Mouse (Mus musculus) cerebellum, adult (tissue): ENCODE results near the gene Smim26.
A peak's percentile ranks its signal among the peaks of the same experiment; 100 is the strongest.

ENCODE experiments used
- ATAC-seq: cut with Nextera tagmentation; 2 replicates; pipeline ENCODE4 v1.9.2; 2017; ENCODE audit warnings: mild to moderate bottlenecking, moderate library complexity, mixed read lengths; ENCODE audit not compliant: insufficient number of reproducible peaks, low FRiP score, low TSS enrichment

Smim26 gene

GRCm38 (mm10) chr2:144635644-144636320 lies 41.9 kb downstream of the Smim26 start:
- peak; percentile 67 for ATAC-seq

- ATAC-seq, result no peak
Observed at GRCm38 (mm10) chr2:144637204-144637603, 43.4 kb downstream of the Smim26 start.

GRCm38 (mm10) chr2:144637671-144638395 lies 44.0 kb downstream of the Smim26 start:
- no peak for ATAC-seq

- ATAC-seq, result no peak
Observed at GRCm38 (mm10) chr2:144638719-144639118, 44.9 kb downstream of the Smim26 start.

GRCm38 (mm10) chr2:144640101-144640500 lies 46.2 kb downstream of the Smim26 start:
- no peak for ATAC-seq

GRCm38 (mm10) chr2:144641991-144642390 lies 48.1 kb downstream of the Smim26 start:
- no peak for ATAC-seq
